Mouse (Mus musculus): ENCODE data around the gene Lzts3.

GRCm38 (mm10) chr2:130641351-130642025 is 1.1 kb downstream of the Lzts3 start:
- TF ChIP-seq CTCF (IDR thresholded peaks at IDR 0.05; ENCODE audit: insufficient read depth, low read depth, low read length) = no peak
- no peak for TF ChIP-seq POLR2A (IDR thresholded peaks at IDR 0.05; ENCODE audit: insufficient read depth, low read depth, low read length)
